Mouse (Mus musculus) thymus, postnatal 0 days (tissue): ENCODE measurements around the gene Aldh4a1. TPM values are rescaled to one million over a fixed set of nuclear protein-coding genes. Genes with fewer than 3 reads are reported as not detected.
A peak's percentile ranks its signal among the peaks of the same experiment; 100 is the strongest.

Source experiments
- DNase-seq: peaks from one replicate; pipeline ENCODE4 v3.0.0-alpha.2; 2015; ENCODE audit warnings: low spot score
- polyA plus RNA-seq: library from polyadenylated mRNA; unstranded; fragments of >200 nt; fragmentation: Nextera tagmentation; extraction: Ambion mirVana; gene quantifications from 2 replicates; pipeline ENCODE4 v1.2.1, GENCODE M21; 2015

Gene Aldh4a1
- polyA plus RNA-seq, 1 experiment from 2014 or later: 28.9 TPM

DNA sequence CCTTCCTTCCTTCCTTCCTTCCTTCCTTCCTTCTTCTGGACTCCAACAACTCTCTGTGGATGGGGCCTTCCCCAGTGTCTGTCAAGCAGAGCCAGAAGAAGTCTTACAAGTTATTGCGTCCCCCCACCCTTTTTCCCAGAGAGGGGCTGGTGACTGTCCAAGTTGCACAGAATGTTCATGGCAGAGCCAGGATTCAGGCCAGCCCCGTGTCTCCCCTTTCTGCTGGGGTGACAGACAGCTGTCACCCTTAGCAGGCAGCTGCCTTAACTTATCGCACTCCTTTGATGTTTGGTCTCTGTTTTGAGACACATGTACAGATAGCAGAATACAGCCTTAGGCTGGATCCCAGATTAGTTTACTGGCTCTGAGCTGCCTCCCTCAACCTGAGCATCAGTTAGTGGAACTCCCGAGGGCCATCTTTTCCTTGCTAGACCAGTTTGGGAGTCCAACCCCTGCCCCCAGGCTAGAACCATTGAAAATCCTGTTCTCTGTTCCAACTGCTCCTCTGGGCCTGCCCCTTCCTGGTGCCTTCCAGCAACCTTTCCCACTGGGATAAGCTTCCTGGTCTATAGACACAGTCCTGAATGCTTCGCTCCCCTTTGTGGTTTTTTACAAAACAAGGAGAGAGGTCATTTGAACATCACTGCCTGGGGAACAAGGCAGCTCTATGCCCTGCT lies 33.2 kb upstream of the Aldh4a1 start:
- no peak for DNase-seq

DNA sequence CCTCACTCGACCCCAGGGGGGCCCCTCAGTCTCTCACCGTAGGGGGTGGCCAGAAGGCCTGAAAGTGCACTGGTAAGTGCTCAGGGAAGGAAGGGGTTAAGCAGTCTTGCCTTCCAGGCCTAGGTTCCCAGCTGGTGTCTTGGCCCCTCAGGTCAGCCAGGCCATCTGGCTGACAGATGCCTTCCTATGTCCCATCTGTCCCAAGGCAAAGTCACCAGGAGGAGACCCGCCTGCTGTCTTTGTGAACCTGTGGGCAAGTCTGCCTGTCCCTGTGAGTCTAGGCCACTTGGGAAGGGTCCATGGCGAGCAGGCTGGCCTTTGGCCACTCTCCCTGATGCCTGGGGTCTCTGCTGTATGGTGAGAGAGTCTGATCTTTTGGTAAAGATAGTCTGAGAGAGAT lies 32.2 kb upstream of the Aldh4a1 start:
- DNase-seq: no peak

DNA sequence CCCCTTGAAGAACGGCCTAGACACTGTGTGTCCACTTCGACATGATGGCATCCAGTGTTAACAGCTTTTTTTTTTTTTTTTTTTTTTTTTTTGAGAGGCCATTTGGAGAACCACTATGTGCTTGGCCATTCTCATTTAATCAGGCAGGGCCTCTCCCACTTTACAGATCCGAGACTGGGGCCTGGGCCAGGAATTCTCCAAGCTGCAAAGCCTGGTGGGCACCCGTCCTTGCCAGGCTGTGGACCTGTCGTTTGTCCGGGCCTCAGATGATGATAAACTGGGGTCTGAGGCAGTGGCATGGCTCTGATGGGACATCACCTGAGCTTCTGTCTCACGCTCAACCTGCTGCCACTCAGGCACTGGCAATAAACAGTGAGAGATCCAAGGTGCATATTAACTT lies 29.8 kb upstream of the Aldh4a1 start:
- DNase-seq: no peak

DNA sequence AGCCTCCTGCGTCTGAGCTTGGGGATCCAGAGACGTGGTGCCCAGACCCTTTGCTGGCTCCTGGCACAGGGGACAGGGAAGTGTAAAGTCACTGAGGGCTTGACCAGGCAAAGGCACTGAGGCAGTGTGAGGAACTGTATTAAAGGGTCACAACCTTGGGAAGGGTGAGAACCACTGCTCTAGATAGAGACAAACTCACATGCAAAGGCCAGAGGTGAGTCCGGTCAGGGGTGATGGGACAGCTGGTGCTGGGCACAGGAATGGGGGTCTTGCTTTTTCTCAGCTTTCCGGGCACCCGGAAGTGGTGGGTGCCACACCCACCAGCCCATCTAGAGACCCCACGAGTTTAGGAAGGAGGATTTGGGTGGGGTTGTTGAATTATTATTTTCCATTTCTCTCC lies 29.3 kb upstream of the Aldh4a1 start:
- no peak for DNase-seq

DNA sequence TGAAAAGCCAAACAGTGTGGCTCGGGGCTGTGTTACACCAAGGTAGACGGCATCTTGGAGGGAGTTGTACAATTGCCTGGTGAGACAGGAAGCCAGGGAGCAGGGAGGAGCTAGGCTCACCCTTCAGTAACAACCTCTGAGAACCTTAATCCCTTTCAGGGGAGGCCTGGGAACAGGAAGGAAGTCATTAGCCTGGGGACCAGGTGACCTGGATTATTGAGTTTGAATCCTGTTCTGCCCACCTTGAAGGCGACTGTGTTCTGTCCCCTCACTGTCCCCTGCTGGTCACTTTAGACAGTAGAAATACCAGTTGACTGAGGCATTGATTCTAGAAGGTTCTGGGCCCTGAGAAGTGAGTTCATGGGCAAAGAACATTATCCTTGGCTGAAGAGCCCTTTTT lies 28.6 kb upstream of the Aldh4a1 start:
- no peak for DNase-seq

DNA sequence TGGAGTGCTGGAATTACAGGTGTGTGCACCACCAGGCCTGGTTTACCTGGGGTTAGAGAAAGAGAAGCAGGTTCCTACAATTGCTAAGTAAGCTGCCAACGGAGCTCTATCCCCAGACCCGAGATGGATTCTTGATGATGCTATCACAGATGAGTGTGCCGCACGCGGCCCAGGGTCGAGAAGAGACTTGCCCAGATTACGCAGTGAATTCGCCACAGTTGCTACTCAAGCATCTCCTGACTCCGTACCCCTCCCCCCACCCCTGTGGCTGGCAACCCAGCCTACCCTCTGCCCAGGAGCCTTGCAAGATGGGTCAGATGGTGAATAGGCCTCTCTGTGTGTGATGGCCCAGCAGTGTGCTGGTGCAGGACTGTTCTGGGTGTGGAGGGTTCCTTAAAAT lies 26.0 kb upstream of the Aldh4a1 start:
- no peak for DNase-seq

DNA sequence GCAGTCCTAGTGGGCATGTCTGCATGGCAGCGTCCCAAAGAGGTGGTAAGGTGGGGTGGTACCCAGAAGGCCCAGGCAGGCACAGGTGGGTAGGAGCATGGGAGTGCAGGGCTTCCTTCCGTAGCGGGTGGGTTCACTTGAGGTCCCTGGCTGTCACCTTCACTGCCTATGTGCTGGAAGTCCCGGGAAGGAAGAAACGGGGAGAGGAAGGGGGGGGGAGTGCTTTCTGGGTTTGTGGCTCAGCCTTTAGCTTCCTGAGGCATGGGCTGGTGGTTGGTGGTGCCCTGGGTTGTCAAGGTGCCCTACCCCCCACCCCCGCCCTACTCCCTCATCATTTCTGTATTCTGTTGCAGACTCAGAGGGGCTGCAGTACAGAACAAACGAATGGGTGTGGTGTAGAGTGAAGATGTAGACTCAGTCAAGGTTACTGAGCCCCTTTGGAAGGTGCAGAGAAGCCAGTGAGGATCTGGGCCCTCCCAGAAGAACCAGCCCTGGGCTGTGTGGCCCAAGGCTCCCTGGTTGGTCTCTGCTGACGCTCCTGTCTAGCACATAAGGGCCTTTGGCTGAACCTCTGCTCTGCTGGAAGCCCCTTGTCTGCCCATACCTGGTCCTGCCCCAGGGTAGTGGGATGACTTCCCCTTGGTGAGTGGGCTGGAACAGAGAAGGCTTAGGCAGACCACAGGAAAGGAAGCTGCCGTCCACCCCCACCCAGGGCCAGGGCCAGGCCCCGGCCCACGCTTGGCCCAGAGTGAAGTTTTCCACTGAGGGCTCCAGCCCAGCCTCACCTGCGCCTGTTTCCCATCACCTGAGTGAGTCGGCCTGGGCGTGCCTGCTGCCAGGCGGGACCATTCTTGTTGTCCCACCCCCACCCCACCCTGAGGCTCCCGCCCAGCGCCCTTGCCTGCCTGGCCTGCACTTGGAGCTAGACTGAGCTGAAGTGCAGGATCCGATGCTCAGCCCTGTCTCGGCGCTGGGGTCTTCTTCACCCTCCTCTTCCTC lies 25.1 kb upstream of the Aldh4a1 start:
- peak; percentile 46 for DNase-seq

DNA sequence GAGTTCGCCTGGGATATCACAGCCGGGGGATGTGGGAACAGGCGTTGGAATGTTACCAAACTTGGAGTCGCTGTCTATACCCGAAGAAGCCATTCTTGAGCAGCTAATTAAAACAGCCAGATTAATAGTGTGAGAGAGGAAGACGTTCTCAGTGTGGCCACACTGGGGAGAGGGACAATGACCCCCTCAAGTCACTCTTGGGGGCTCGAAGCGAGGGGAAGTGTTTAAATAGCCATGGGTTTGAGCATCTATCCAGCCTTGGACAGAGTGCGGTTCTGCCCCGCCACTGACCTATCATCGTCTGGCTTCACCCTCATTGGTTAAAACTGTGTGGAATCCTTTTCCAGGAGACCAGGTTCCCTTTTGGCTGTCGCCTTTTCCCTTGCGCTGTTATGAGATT lies 24.3 kb upstream of the Aldh4a1 start:
- no peak for DNase-seq

DNA sequence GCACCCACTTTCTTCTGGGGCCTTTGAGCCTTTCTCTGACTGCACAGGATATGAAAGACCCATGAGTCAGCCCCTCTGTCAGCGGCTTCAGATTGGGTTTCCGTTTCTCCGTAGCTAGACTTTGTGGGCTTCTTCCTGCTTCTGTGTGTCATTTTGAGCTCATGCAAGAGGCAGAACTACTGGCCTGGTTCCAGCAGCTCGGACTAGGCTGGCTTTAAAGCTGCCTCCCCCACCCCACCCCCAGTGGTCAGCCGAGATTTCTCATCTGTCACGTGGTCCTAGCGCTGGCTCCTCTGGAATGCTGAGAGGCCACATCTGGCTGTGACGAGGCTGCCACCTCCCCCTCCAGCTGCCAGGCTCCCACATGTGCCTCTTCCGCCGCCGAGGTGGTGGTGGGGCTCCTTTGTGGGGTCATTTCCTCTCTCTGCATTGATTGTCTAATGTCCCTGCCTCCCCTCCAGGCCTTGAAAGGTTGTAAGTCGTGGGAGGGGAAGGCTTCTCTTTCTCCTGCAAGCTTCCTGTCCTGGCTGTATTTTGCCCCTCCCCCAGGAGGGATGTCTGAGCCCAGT lies 23.6 kb upstream of the Aldh4a1 start:
- DNase-seq: peak; percentile 85

DNA sequence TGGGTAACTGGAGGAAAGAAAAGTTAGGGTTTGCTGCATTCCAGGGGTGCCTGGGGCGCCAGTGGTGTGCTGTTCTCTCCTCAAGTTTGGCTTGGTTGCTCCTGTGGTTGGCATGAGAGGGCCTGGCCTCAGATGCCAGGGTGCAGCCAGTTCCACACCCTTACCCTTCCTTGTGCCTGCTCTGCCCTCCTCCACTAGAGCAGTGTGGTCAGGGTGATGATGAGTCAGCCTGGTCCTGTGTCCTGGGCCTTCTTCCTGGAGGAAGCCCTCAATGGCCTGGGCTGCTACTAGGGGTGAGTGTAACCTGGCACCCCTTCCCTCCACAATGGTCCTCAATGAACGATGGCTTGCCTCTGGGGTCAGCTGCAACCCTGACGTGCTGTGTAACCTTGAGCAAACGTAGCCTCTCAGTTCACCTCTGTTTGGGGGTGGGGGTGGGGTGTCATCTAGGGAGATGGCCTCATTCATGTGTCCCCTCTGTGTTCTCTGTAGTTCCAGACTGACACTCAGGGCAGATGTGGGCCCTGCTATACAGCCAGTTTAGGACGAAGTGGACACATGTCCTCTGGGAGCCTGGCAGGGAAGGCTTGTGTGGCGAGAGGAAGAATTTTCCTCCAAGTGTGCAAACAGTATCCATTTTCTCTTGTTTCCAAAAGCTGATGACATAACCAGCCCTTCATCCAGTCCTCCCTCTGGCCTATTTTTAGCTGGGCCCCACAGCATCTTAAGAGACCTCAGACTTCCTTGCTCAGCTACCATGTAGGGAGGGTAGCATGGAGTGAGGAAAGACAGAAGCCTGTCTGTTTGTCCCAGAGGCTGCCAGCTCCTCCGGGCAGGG lies 20.9 kb upstream of the Aldh4a1 start:
- no peak for DNase-seq

DNA sequence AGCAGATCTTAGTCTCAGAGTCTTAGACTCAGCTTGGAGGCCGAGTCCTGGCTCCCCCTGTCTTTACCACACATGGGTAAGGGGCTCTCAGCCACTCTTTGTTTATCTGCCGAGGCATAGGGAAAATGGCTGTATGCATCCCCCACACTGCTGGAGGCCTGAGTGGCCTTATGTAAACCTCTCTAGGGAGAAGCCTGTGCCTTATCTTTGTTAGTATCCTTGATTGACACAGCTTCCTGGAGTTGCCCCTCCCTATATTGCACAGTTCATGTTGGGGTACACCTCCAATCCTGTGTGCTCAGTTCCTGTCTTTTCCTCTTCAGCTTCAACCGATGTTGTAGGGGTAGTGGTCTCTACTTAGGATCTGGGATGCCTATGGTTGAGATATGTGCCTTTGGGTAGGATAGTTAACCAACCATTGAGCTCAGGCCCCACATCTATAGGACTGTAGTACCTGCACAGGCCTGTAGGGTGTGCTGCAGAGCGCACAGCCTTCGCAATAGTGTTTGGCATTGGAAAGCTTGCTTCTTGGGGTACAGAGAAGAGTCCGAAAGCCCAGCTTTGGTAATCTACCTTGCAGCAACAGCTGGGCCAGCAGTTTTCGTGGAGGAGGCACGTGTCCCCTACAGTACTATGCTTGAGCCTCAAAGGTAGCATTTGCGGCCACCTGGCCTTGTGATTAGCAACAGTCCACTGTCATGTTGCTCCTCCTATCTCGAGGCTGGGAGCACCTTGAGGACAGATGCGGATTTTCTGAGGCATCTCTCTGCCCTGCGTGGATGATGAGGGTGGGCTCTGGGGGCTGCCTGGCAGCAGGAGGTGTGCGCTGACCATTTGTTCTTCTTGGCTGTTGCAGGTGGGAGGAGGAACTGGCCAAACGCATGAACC lies 20.1 kb upstream of the Aldh4a1 start, which contains the start of gene Gm21969:
Gm21969 (plus strand) TSS at position 830 of the 888 bp plus-strand sequence.
- peak; percentile 83 for DNase-seq

DNA sequence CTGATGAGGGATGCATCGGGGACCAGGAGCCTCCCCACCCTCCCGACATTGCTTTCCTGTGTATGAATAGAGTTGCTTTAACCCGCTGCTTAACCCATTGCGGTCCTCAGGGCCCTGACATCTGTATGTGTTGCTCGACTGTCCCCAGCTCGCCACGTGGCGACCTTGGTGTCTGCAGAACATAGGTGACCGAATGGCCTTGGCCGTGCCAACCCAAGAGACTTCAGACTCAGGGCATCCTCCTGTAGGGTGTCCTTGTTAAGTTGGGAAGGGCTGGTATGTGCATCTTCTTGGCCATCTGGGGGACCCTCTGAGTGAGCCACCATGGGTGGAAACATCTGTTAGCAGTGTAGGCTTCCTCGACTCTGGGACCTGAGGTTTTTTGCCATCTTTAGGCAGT lies 17.4 kb upstream of the Aldh4a1 start:
- no peak for DNase-seq

DNA sequence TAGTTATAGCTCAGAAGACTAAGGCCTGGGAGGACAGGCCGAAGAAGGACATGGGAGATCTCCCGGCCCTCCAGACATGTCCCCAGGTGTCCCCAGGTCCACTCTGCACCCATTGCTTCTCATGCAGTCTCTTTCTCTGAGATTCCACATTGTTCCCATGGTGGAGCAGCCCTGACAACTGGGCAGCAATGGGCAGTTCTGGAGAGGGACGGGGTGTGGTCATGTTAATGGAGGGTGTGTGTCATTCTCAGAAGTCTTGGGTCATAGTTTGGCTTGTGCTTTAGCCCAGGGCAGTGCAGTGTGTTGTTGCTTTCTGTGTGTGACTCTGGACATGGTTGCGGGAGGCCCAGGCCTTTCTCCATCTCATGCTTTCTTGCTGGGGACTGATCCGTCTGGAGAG lies 15.9 kb upstream of the Aldh4a1 start:
- DNase-seq: no peak

DNA sequence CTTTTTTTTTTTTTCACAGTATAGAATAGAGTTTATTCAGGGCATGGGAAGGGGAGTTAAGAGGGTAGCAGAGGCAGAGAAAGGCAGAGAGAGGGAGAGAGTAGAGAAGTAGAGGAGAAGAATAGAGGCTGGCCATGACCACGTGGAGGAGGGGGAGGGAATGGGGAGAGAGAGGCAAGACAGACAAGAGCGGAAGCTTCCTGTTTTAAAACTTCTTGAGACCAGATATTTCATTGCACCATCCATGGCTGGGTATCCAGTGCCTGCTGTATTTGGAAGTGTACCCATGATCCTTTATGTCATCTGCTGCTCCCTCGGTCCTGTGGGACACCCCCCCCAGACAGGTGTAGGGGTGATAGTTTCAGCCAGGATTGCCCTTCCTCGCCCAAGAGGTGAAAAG lies 13.7 kb upstream of the Aldh4a1 start:
- DNase-seq: no peak

DNA sequence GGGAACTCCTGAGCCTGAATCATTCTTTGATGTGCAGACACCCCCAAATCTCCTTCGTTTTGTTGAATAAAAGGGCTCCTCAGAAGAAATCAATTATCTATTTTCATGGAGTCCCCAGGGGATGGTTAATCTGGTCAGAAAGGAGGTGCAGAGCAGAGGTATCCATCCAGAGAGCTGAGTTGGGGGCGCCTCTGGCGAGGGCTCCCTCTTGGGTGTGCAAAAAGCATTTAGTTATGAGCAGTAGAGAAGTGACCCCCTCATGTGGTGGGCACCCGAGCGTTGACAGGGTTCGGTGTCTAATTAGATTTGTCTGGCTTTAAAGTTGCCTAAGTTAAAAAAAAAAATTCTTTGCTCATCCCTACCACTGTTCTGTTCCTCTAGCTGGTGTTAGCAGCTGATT lies 11.7 kb upstream of the Aldh4a1 start:
- DNase-seq: no peak

DNA sequence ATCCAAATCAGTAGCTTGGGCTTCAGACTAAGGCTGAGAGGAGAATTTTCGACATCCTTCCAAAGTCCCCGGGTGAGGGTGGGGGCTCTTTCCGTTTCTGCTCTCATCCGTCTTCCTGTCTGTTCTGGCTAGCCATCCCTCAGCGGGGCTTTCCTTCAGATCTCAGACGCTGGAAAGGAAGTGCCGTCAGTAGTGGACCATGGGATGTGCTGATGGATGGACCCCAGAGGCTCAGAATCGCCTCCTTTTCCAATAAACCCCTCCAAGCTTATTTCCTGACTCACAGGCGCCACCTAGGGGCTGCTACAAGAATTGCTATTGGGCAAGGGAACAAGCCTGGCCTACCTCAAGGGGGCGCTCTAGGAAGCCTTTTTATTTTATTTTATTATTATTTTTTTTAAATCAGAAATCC lies 11.1 kb upstream of the Aldh4a1 start:
- DNase-seq: peak; percentile 75

DNA sequence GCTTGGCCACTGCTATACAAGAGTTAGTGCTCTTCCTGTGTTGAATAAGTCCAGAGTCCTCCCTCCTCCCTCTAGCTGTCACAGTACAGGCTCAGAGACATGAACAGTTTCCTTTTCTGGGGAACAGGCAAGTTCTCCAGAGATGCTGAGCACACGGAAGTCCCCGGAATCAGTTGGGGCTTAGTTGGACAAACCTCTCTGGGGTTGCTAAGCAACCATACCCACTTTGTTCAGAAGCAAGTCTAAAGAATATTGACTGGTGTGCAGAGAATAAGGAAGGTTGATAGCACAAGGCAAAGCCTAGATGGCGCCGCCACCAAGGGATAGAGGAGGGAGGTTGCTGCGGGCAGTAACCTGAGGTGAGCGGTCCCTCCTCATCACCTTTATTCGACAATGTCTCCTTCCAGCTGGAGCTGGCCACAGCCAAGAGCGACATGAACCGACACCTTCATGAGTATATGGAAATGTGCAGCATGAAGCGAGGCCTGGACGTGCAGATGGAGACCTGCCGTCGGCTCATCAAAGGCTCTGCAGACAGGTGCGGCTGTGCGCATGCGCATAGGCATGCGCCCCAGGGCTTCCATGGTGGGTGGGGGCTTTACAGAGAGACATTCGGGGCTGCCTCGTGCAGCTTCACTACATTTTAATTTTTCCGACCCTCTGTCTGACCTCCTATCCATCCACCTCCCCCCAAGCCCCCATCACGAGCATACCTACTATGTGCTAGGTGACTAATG lies 8.0 kb upstream of the Aldh4a1 start:
- DNase-seq: no peak

DNA sequence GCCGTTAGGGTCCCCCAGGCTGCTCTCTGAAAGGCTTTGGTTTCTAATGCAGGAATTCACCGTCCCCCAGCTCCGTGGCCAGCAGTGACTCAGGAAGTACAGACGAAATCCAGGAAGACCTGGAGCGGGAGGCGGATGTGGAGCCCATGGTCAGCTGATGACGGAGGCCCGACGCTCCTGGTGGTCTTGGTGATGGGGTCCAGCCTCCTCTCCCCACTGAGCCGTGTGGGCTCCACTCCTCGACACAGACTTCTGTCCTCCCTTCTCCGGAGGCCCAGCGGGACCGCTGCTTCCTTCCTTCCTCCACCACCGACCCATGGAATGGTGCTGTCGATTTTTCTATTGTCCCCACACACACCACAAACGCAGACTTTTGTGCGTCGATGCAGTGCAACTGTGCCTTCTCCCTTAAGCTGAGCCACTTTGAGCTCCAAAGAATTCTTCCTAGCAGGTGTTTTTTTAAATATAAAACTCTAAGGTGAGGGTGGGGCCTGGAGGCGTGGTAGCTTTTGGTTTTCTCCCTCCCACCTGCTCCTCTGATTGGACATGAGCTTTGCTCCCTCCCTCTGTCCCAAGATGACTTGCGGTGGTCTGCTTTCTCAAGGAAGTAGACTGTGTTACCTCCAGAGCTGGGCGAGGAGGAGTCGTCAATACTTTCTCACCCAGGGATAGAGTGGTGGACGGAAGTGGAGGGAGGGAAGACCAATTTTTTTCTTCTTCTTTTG lies 6.2 kb upstream of the Aldh4a1 start:
- DNase-seq: peak; percentile 87

DNA sequence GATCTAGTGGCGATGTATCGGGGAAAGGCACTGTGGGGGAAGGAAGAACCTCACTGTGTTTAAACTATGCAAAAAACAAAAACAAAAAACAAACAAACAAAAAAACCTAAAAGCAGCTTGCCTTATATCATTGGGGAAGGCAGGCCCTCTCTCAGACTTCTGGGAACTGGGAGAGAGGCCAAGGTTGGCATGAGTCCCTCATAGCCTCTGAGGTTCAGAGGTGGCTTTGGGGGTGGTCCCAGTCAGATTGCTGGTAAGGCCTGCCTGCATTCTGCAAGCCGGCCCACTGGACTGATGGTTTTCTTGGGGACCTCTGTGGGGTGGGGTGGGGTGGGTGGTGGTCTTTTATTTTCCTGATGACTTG lies 5.7 kb upstream of the Aldh4a1 start:
- no peak for DNase-seq
